In genomic region chr14:21982096-21982591, GRCm38 (mm10) we compare ENCODE assay signal across 8 mouse cellular contexts. TPM values are rescaled to one million over a fixed set of nuclear protein-coding genes. Genes with fewer than 3 reads are reported as not detected.
DNase-seq lines count a peak whose midpoint lies in the region; ATAC-seq and TF ChIP-seq lines count a peak whose summit lies in the region.

No protein-coding gene starts in this region.

- H3K27me3 ChIP-seq in hindbrain, embryonic 16.5 days (replicated peaks; ENCODE audit: control insufficient read depth, insufficient read depth, low read length): no peaks in the 10 kb centered on the region
- peaks cover 25% of the 10 kb centered on the region for H3K27me3 ChIP-seq in midbrain, embryonic 12.5 days

- no peak for TF ChIP-seq POLR2A in lung, adult 2 months (IDR thresholded peaks at IDR 0.05; ENCODE audit: borderline replicate concordance, extremely low read depth, low read depth, low read length)

- peak overlapping the region; percentile 54 for H3K4me3 ChIP-seq in lung, adult 2 months (replicated peaks; ENCODE audit: extremely low read depth, low read depth, low read length)
- peak overlapping the region; percentile 37 for H3K4me3 ChIP-seq in hindbrain, embryonic 16.5 days (ENCODE audit: low read length)
- H3K4me3 ChIP-seq in midbrain, embryonic 12.5 days: peak overlapping the region; percentile 48

- peaks cover 3% of the 10 kb centered on the region; the same call in 1 of the 2 replicates for H3K4me1 ChIP-seq in lung, adult 2 months (ENCODE audit: control insufficient read depth, insufficient read depth, low read length)
- peaks cover 27% of the 10 kb centered on the region for H3K4me1 ChIP-seq in hindbrain, embryonic 16.5 days (ENCODE audit: control insufficient read depth, insufficient read depth, low read depth, low read length)
- peaks cover 39% of the 10 kb centered on the region for H3K4me1 ChIP-seq in midbrain, embryonic 12.5 days

- peak overlapping the region; percentile 65 for H3K4me2 ChIP-seq in hindbrain, embryonic 16.5 days (ENCODE audit: low read length)
- H3K4me2 ChIP-seq in midbrain, embryonic 12.5 days (replicated peaks): peak overlapping the region; percentile 69

- ATAC-seq in hindbrain, embryonic 16.5 days: no peak
- no peak for ATAC-seq in midbrain, embryonic 12.5 days (ENCODE audit: low FRiP score, low read depth)
- ATAC-seq in megakaryocyte-erythroid progenitor cell, adult 5-6 weeks (replicated peaks; ENCODE audit: low FRiP score, low TSS enrichment, poor library complexity, severe bottlenecking): no peak

- peak overlapping the region; percentile 56 for H3K9ac ChIP-seq in hindbrain, embryonic 16.5 days (ENCODE audit: low read depth, low read length)
- peak overlapping the region; percentile 70 for H3K9ac ChIP-seq in midbrain, embryonic 12.5 days (replicated peaks)

- no peaks in the 10 kb centered on the region for H3K36me3 ChIP-seq in hindbrain, embryonic 16.5 days (ENCODE audit: control insufficient read depth, insufficient read depth, low read length)
- 0 out of 2 replicates have a peak, but pooled peaks cover 6% of the 10 kb centered on the region for H3K36me3 ChIP-seq in midbrain, embryonic 12.5 days

- peak; percentile 64 for DNase-seq in lung, adult 2 months
- DNase-seq in lung, postnatal 10 days: no peak
- DNase-seq in fibroblast of lung, adult 2 months (ENCODE audit: low read depth): peak; percentile 17
- no peak for DNase-seq in layer of hippocampus, adult 8-10 months (ENCODE audit: low spot score in 2 of 2)
- DNase-seq in left cerebral cortex, postnatal 4 days: no peak

- 47% methylated on average over 14 of the region's 14 CpGs for WGBS in lung, adult 2 months
- 18% methylated on average over 14 of the region's 14 CpGs for WGBS in hindbrain, embryonic 16.5 days
- 8% methylated on average over 14 of the region's 14 CpGs for WGBS in midbrain, embryonic 12.5 days

- H3K9me3 ChIP-seq in hindbrain, embryonic 16.5 days (ENCODE audit: control insufficient read depth, low read length): no peaks in the 10 kb centered on the region
- no peaks in the 10 kb centered on the region for H3K9me3 ChIP-seq in midbrain, embryonic 12.5 days

- intact Hi-C loops in left cerebral cortex, postnatal 4 days (cut with DNase I): loop anchor here (10.0 kb wide), 1 partner anchor 833 kb away; no protein-coding TSS in a partner anchor

- peak overlapping the region; percentile 71 for H3K27ac ChIP-seq in hindbrain, embryonic 16.5 days (ENCODE audit: low read depth, low read length)
- H3K27ac ChIP-seq in midbrain, embryonic 12.5 days (replicated peaks): peak overlapping the region; percentile 71

- no peak for TF ChIP-seq CTCF in lung, adult 2 months (IDR thresholded peaks at IDR 0.05; ENCODE audit: insufficient read depth, low read length)

RNA-seq across cellular contexts. Expression of gene Zfp503, which starts 7.3 kb away (rescaled TPM):
- 48.6 and 75.9 TPM in 2 replicates for polyA plus RNA-seq in lung, adult 2 months (2012; rRNA removed)
- polyA plus RNA-seq in hindbrain, embryonic 16.5 days (2015; fragmentation: Nextera tagmentation; extraction: Ambion mirVana): 8.0 and 9.9 TPM in 2 replicates
- 19.4 and 22.4 TPM in 2 replicates for polyA plus RNA-seq in midbrain, embryonic 12.5 days (2016; fragmentation: Nextera tagmentation; extraction: Ambion mirVana)
- total RNA-seq in layer of hippocampus, adult 8-10 months (2022): 1 to 10 TPM; 2.5 to 3.4 (median 3.1) TPM
- total RNA-seq in left cerebral cortex, postnatal 4 days (2021): 1 to 10 TPM; 2.2 to 4.8 TPM
- not detected in 2 replicates for total RNA-seq in megakaryocyte-erythroid progenitor cell, adult 5-6 weeks (2014; fragmentation: Nextera tagmentation)
- total RNA-seq in megakaryocyte-erythroid progenitor cell, adult 5-6 weeks (2017): not detected in 2 replicates

RNA-seq across cellular contexts. Expression of gene Lrmda, which starts 37.4 kb away (rescaled TPM):
- polyA plus RNA-seq in lung, adult 2 months (2012; rRNA removed): 1.3 and 1.8 TPM in 2 replicates
- 0.30 and 0.80 TPM in 2 replicates for polyA plus RNA-seq in hindbrain, embryonic 16.5 days (2015; fragmentation: Nextera tagmentation; extraction: Ambion mirVana)
- 0.52 TPM in 1 of 2 replicates, not detected in the other for polyA plus RNA-seq in midbrain, embryonic 12.5 days (2016; fragmentation: Nextera tagmentation; extraction: Ambion mirVana)
- 1 to 10 TPM in 3 of 4 experiments, under 1 TPM in 1; 0.59 to 4.9 (median 1.8) TPM for total RNA-seq in layer of hippocampus, adult 8-10 months (2022)
- under 1 TPM in 1 of 2 experiments, not detected in 1; 0.74 TPM for total RNA-seq in left cerebral cortex, postnatal 4 days (2021)
- 7.8 and 9.6 TPM in 2 replicates for total RNA-seq in megakaryocyte-erythroid progenitor cell, adult 5-6 weeks (2014; fragmentation: Nextera tagmentation)
- 3.4 and 6.4 TPM in 2 replicates for total RNA-seq in megakaryocyte-erythroid progenitor cell, adult 5-6 weeks (2017)

Comparison
In these comparisons a context has a peak if more than half of its experiments do, and no peak if none do; other contexts are left out.
1. DNase-seq: peak in lung, adult 2 months (single experiment) and fibroblast of lung, adult 2 months (single experiment); none in lung, postnatal 10 days (single experiment), layer of hippocampus, adult 8-10 months (0 of 2) and left cerebral cortex, postnatal 4 days (single experiment).
2. Peak in every context shown above with its lines, with median percentiles within 50 percentile points of each other: H3K4me3 ChIP-seq.